Comparison of ENCODE assay signal across 12 mouse cellular contexts in genomic region chr4:152295916-152296315, GRCm38 (mm10). TPM values are rescaled to one million over a fixed set of nuclear protein-coding genes. Genes with fewer than 3 reads are reported as not detected.
A peak's percentile ranks its signal among the peaks of the same experiment; 100 is the strongest.
DNase-seq lines count a peak whose midpoint lies in the region; ATAC-seq lines count a peak whose summit lies in the region.
"Had no signal": no experiment of that assay in that cellular context is flagged by ENCODE, and none has a peak within 500 bp of the region (broad histone marks: within the 10 kb centered on the region; RNA-seq: fewer than 3 reads in every experiment).

No protein-coding gene starts in this region.

- no peak for ATAC-seq in heart, embryonic 15.5 days (replicated peaks; ENCODE audit: insufficient number of reproducible peaks, insufficient read depth, low FRiP score, low read depth)
- ATAC-seq in megakaryocyte progenitor cell, adult 5-6 weeks (replicated peaks; ENCODE audit: poor library complexity), result peak; percentile 55
- ATAC-seq in frontal cortex, adult (ENCODE audit: low TSS enrichment), result no peak

- H3K4me2 ChIP-seq in heart, embryonic 15.5 days, result peak overlapping the region; percentile 14; the same call in 1 of the 2 replicates

- peak overlapping the region; percentile 43 for H3K27ac ChIP-seq in heart, embryonic 15.5 days
- H3K27ac ChIP-seq: midbrain, embryonic 12.5 days had no signal

- no peak for DNase-seq in heart, adult 11 months
- DNase-seq in CD4-positive, CD25-positive, alpha-beta regulatory T cell, adult 2 months (ENCODE audit: low read depth, low spot score), result peak; percentile 45
- DNase-seq in c-Kit-positive CD71-positive TER-119-positive erythroid progenitor cells, embryonic 14.5 days (ENCODE audit: low spot score), result peak; percentile 52
- DNase-seq in urinary bladder, postnatal 36 days (ENCODE audit: low spot score in 2 of 2), result no peak
- no peak for DNase-seq in cerebellum, postnatal 4 days (ENCODE audit: low spot score in 2 of 2)

- 29% methylated on average over 4 of the region's 4 CpGs for WGBS in heart, embryonic 15.5 days

- peaks cover 32% of the 10 kb centered on the region for H3K27me3 ChIP-seq in heart, embryonic 15.5 days
- H3K27me3 ChIP-seq: Patski had no signal

- H3K9me3 ChIP-seq in heart, embryonic 15.5 days (replicated peaks), result no peaks in the 10 kb centered on the region
- H3K9me3 ChIP-seq: forebrain, embryonic 10.5 days; midbrain, embryonic 12.5 days had no signal

- no peak overlapping the region for H3K4me3 ChIP-seq in heart, embryonic 15.5 days

- H3K36me3 ChIP-seq in heart, embryonic 15.5 days, result peaks cover 12% of the 10 kb centered on the region; the same call in 1 of the 2 replicates

- peaks cover 26% of the 10 kb centered on the region for H3K4me1 ChIP-seq in heart, embryonic 15.5 days (replicated peaks)

- H3K9ac ChIP-seq in heart, embryonic 15.5 days, result no peak overlapping the region

RNA-seq across cellular contexts. Expression of gene Icmt, which starts 1.1 kb away (rescaled TPM):
- 15.3 and 20.3 TPM in 2 replicates for polyA plus RNA-seq in heart, embryonic 15.5 days (2015; fragmentation: Nextera tagmentation; extraction: Ambion mirVana)
- total RNA-seq in megakaryocyte progenitor cell, adult 5-6 weeks (2015), result 7.9 and 12.1 TPM in 2 replicates
- total RNA-seq in megakaryocyte progenitor cell, adult 5-6 weeks (2017), result 11.5 and 14.8 TPM in 2 replicates

RNA-seq across cellular contexts. Expression of gene Hes3, which starts 4.5 kb away (rescaled TPM):
- not detected in 2 replicates for polyA plus RNA-seq in heart, embryonic 15.5 days (2015; fragmentation: Nextera tagmentation; extraction: Ambion mirVana)
- not detected in 2 replicates for total RNA-seq in megakaryocyte progenitor cell, adult 5-6 weeks (2015)
- total RNA-seq in megakaryocyte progenitor cell, adult 5-6 weeks (2017), result not detected in 2 replicates
- total RNA-seq: layer of hippocampus, postnatal 10 days had no signal

RNA-seq across cellular contexts. Expression of gene Gpr153, which starts 21.9 kb away (rescaled TPM):
- 11.2 and 13.2 TPM in 2 replicates for polyA plus RNA-seq in heart, embryonic 15.5 days (2015; fragmentation: Nextera tagmentation; extraction: Ambion mirVana)
- 0.12 and 0.76 TPM in 2 replicates for total RNA-seq in megakaryocyte progenitor cell, adult 5-6 weeks (2015)
- not detected in 2 replicates for total RNA-seq in megakaryocyte progenitor cell, adult 5-6 weeks (2017)

RNA-seq across cellular contexts. Expression of gene Rnf207, which starts 22.9 kb away (rescaled TPM):
- polyA plus RNA-seq in heart, embryonic 15.5 days (2015; fragmentation: Nextera tagmentation; extraction: Ambion mirVana), result 98.4 and 103 TPM in 2 replicates
- 0.12 TPM in 1 of 2 replicates, not detected in the other for total RNA-seq in megakaryocyte progenitor cell, adult 5-6 weeks (2015)
- total RNA-seq in megakaryocyte progenitor cell, adult 5-6 weeks (2017), result not detected in 2 replicates

RNA-seq across cellular contexts. Expression of gene Rpl22, which starts 29.6 kb away (rescaled TPM):
- 180 and 243 TPM in 2 replicates for polyA plus RNA-seq in heart, embryonic 15.5 days (2015; fragmentation: Nextera tagmentation; extraction: Ambion mirVana)
- total RNA-seq in megakaryocyte progenitor cell, adult 5-6 weeks (2015), result 1,636 and 1,708 TPM in 2 replicates
- 3,182 and 3,570 TPM in 2 replicates for total RNA-seq in megakaryocyte progenitor cell, adult 5-6 weeks (2017)

Comparison
In these comparisons a context has a peak if more than half of its experiments do, and no peak if none do; other contexts are left out.
1. DNase-seq: peak in CD4-positive, CD25-positive, alpha-beta regulatory T cell, adult 2 months (single experiment) and c-Kit-positive CD71-positive TER-119-positive erythroid progenitor cells, embryonic 14.5 days (single experiment); none in heart, adult 11 months (single experiment), urinary bladder, postnatal 36 days (0 of 2) and cerebellum, postnatal 4 days (0 of 2).